Mouse (Mus musculus) heart, adult 2 months (tissue): ENCODE data around the gene Tada3.

Experiments
- CTCF ChIP-seq: fragments of 200-600 bp; IDR thresholded peaks from 2 replicates; pipeline ENCODE4 v1.8.1; 2022; ENCODE audit warnings: antibody characterized with exemption, mild to moderate bottlenecking, moderate library complexity
- EP300 ChIP-seq: fragments of 200-500 bp; IDR thresholded peaks from 2 replicates; pipeline ENCODE4 v1.6.1; 2011; ENCODE audit warnings: low read depth, low read length, control low read depth; ENCODE audit not compliant: insufficient read depth
- POLR2A ChIP-seq: fragments of 200-500 bp; IDR thresholded peaks from 2 replicates; pipeline ENCODE4 v1.6.1; 2011; ENCODE audit warnings: mild to moderate bottlenecking, low read depth, low read length, control low read depth; ENCODE audit not compliant: insufficient read depth

DNA sequence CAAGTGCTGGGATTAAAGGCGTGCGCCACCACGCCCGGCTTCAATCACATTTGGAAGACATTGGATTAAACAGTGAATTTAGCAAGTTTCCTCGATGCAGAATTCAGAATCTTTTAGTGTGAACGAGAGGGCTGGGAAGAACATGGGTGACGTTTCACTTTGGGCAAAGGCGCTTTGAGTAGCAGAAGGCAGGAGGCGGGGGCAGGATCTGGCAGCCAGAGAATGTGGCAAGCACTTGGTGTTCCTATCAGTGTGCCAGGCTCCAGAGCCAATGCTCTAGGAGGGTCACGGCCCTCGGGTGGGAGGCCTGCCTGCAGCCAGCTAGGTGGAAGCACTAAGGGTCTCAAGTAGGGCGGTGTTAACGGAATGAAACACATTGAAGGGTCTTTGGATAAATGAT, 24.4 kb upstream of the Tada3 start:
- TF ChIP-seq CTCF (no peak), POLR2A (no peak), EP300 (no peak)
